Mouse (Mus musculus) lung, adult 2 months (tissue): ENCODE results near the gene Tesmin. TPM values are rescaled to one million over a fixed set of nuclear protein-coding genes. Genes with fewer than 3 reads are reported as not detected.

Experiments used
- DNase-seq: peaks from one replicate; pipeline ENCODE4 v3.0.0; 2022
- H3K4me1 ChIP-seq: fragments of 200-500 bp; 2 replicates; pipeline ENCODE4 v1.6.1; 2011; ENCODE audit warnings: low read length; ENCODE audit not compliant: control insufficient read depth, insufficient read depth
- H3K4me3 ChIP-seq: fragments of 200-500 bp; replicated peaks from 2 replicates; pipeline ENCODE3; 2011; ENCODE audit warnings: low read depth, mild to moderate bottlenecking, control low read depth, low read length; ENCODE audit errors: extremely low read depth
- CTCF ChIP-seq: fragments of 200-500 bp; IDR thresholded peaks from 2 replicates; pipeline ENCODE4 v1.5.1; 2011; ENCODE audit warnings: mild to moderate bottlenecking, low read length, control low read depth; ENCODE audit not compliant: insufficient read depth
- POLR2A ChIP-seq: fragments of 200-500 bp; IDR thresholded peaks from 2 replicates; pipeline ENCODE4 v1.6.1; 2011; ENCODE audit warnings: low read depth, mild to moderate bottlenecking, control low read depth, low read length, borderline replicate concordance; ENCODE audit errors: extremely low read depth
- WGBS: fragments of 180-500 bp; shearing (Covaris S2); methylation state at CpG from one replicate; pipeline ENCODE4 v1.1.7; 2018; 5-methylcytosine and 5-hydroxymethylcytosine counted together
- polyA plus RNA-seq: library from polyadenylated mRNA; depleted of rRNA; stranded (reverse); fragments of >200 nt; gene quantifications from 2 replicates; pipeline ENCODE4 v1.2.3, GENCODE M21; 2012

Tesmin gene
- polyA plus RNA-seq, 1 experiment, result 0.41 TPM

DNA sequence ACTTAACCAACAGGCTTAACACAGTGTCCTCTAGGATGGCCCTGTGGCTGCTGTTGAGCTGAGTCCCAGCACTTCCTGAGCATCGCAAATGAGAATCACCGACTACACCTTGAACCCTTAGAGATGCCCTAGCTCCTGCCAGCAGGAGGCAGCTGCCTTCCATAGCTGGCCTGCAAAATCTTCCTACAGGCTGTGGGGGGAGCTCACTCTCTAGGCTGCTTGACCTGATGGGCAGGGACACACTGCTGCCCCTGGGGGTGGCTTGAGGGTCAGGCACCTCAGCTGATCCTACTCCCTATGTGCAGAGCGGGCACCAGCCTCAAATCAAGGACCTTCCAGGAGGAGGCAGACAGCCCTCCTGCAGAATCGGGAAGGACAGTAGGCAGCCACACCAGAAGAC lies 31.0 kb upstream of the Tesmin start:
- no peak for TF ChIP-seq CTCF
- no peak for TF ChIP-seq POLR2A
- no peak for DNase-seq
- no peak overlapping the region for H3K4me3 ChIP-seq
- WGBS, result 76% methylated on average over 4 of the region's 4 CpGs
- peaks cover 10% of the 10 kb centered on the region for H3K4me1 ChIP-seq

DNA sequence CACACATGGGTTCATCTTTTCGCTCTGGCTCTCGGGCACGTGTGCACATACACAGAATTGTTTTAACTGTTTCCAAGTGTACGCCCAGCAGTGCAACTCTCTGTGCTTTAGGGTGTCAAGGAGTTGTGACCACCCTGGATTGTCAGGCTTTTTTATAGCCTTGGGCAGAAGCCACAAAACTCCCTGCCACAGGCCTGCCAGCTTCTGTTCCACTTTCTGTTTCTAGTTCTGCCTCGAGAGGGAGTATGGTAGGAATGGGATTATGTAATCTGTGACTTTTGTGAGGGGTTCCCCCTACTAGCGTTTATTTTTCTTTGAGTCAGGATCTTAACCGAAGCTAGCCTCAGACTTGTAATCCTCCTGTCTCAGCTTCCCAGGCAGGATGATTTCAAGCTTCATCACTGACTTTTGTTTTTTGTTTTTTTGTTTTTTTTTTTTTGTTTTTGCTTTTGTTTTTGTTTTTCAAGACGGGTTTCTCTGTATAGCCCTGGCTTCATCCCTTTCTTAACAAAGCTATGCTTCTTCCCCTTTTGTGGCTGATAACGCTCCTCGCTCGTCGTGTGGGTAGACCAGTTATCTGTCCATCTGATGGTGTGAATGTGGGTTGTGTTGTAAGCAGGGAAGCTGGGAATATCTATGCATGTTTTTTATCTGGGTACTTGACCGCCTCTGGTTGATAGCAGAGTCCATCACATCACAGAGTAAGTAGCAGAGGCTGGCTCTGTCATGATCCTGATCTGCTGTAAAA lies 28.6 kb upstream of the Tesmin start:
- no peak overlapping the region for H3K4me3 ChIP-seq
- WGBS, result 70% methylated on average over 13 of the region's 13 CpGs
- no peak for DNase-seq
- no peaks in the 10 kb centered on the region for H3K4me1 ChIP-seq
- TF ChIP-seq CTCF, result no peak
- no peak for TF ChIP-seq POLR2A

DNA sequence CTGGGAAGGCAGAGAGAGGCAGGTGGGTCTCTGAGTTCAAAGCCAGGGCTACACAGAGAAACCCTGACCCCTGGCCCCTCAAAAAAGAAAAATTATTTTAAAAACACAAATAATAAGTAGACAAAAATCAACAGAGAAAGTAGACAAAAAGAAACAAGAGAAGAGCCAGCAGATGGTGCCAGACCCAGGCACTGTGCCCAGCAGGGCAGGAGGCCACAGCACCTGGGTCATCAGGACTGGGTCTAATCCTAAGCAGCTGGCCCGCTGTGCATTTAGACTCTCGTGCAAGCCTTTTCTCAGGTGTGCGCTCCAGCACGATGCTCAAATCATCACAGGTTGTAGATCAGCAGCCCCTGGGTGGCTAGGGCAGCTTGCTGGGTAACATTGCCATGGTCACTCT lies 25.1 kb upstream of the Tesmin start:
- no peaks in the 10 kb centered on the region for H3K4me1 ChIP-seq
- no peak for DNase-seq
- H3K4me3 ChIP-seq, result no peak overlapping the region
- 86% methylated on average over 4 of the region's 4 CpGs for WGBS
- TF ChIP-seq POLR2A, result no peak
- TF ChIP-seq CTCF, result no peak

DNA sequence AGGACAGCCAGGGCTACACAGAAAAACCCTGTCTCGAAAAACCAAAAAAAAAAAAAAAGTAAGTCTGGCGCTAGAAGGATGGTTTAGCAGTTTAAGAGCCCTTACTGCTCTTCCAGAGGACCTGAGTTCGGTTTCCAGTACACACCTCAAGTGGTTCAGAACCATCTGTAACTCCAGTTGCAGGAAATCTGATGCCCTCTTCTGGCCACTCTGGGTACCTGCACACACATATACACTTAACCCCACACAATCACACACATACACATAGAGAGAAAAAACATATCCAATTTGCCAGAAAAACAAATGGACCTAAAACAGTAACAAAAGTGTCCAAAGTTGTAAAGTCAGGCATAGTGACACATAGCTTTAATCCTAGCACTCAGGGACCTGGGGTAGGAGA lies 23.6 kb upstream of the Tesmin start:
- H3K4me3 ChIP-seq, result no peak overlapping the region
- TF ChIP-seq POLR2A, result no peak
- no peak for TF ChIP-seq CTCF
- no peak for DNase-seq
- no peaks in the 10 kb centered on the region for H3K4me1 ChIP-seq
- WGBS, result 96% methylated on average over 3 of the region's 3 CpGs

DNA sequence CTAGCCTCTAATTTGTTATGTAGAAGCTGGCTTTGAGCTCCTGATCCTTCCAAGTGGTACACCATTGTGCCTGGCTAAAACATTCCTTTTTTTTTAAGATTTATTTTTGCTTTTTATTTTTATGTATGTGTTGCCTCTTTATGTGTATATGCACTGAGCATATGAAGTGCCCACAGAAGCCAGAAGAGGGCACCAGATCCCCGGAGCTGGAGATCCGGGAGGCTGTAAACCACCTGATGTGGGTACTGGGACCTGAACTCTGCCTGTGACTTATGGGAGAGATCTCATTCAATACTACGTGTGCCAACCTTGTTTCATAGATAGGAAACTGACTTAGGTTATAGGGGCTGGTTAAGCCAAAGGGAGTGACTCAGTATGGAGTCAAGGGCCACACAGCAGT lies 20.4 kb upstream of the Tesmin start:
- Histone ChIP-seq H3K4me1 (no peaks in the 10 kb centered on the region), H3K4me3 (no peak overlapping the region)
- 89% methylated on average over 3 of the region's 3 CpGs for WGBS
- no peak for TF ChIP-seq CTCF
- TF ChIP-seq POLR2A, result no peak
- no peak for DNase-seq

DNA sequence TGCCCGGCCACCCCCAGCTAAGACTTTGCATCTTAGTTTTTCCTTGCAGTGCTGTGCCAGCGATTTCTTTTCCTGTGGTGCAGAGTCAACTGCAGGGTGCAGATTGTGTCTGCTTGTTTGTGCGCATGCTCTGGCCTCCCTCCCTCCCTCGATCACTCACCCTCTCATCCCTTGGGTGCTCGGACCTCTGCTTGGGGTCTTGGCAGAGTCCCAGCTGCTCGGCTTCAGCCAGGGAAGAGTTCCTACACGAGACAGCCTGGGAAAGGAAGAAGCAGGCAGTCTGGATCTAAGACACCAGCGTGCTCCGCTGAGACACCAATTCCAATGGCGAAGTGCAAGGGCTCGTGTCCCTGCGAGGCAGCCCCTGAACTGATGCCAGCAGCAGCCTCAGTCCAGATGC lies 15.3 kb upstream of the Tesmin start:
- no peak for DNase-seq
- TF ChIP-seq CTCF (no peak), POLR2A (no peak)

DNA sequence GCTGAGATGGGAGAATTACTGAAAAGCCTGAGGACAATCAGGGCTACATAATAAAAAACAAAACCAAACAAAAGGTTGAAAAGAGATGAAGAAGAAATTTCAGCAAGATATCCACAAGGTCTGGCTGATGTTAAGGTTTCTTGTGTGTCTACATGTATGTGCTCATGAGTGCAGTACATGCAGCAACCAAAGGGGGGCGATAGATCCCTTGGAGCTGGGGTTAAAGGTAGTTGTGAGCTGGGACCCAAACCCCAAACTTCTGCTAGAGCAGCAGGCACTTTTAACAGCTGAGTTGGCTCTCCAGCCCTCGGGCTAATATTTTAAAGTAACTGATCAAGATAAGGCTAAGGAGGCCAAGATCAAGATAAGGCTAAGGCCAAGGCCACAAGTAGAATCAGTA lies 14.6 kb upstream of the Tesmin start:
- no peak for DNase-seq
- Histone ChIP-seq H3K4me1 (peaks cover 12% of the 10 kb centered on the region), H3K4me3 (no peak overlapping the region)
- 47% methylated on average over 2 of the region's 2 CpGs for WGBS
- TF ChIP-seq CTCF (no peak), POLR2A (no peak)

More for the DNA sequence above, 15.3 kb upstream of the Tesmin start:
- Histone ChIP-seq H3K4me3 (no peak overlapping the region), H3K4me1 (peaks cover 12% of the 10 kb centered on the region)
- 63% methylated on average over 12 of the region's 12 CpGs for WGBS

DNA sequence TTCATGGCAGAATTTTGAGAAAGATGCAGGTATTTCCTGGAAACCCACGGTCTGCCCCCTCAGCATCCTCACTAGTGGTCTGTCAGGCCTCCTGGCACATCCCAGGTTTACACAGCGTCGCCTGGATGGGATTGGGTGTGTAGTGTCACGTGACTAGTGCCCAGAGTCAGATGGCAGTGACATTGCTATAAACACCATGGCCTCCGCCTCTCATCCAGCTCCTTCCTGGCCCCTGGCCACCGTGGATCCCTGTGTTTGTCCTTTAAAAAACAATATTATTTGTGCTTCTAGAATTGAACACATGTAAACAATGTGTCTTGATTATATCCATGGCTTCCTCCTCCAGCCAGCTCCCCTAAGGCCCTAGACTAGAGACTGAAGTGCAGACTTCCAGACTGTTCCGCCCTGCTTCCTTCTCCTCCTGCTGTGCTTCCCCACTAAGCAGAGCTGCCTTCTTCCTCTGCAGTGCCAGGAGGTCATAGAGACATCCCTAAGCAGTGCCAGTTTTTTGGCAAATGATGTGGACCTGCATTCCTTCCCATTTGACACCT lies 12.6 kb upstream of the Tesmin start:
- DNase-seq, result peak; percentile 41
- WGBS, result 47% methylated on average over 7 of the region's 7 CpGs
- peaks cover 12% of the 10 kb centered on the region for H3K4me1 ChIP-seq
- H3K4me3 ChIP-seq, result no peak overlapping the region
- TF ChIP-seq CTCF, result no peak

DNA sequence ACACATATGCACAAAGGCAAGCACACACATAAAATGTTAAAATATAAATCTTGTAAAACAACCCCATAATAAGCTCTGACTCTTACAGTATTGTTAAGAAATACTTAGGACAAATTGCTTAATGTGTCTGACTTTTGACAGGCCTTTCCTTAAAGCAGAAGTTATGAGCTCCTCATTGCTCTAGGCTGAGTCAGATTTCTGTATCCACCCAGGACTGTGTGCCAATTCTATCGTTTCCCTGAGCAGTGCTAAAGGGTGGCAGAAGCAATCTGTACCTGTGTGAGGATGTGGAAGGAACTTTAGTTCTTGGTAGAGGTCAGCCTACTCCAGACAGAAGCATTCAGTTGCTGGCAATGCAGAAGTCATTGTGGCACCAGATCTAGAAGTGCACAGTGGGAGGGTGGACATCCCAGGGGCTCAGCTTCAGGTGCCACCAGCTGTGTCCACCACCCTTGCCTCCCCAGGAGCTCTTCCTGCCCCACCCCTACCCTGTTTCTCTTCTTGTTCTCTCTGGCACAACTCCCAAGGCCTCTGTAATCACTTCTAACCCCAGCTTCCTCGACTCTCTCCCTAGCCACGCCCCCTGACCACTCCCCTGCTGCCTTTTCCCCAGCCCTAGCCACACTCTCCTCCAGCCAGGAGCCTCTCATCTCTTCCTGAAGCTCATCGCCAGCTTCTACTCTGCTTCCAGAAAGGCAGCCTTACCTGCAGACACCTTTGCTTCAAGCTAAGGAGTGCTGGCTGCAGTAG lies 11.5 kb upstream of the Tesmin start:
- no peak for TF ChIP-seq CTCF
- TF ChIP-seq POLR2A, result no peak
- Histone ChIP-seq H3K4me1 (peaks cover 12% of the 10 kb centered on the region), H3K4me3 (no peak overlapping the region)
- 19% methylated on average over 4 of the region's 4 CpGs for WGBS
- peak; percentile 57 for DNase-seq
